Mouse (Mus musculus) embryonic stem cell, embryonic (primary cell): ENCODE data around the gene Ctu1.

Experiments used
- CTCF ChIA-PET, 4 experiments: fragments of 300-600 bp in 2 of 4; fragments of 350-600 bp in 2 of 4; sonication (Branson Sonifier 250); formaldehyde crosslinking; loops; one replicate each; lab custom pipeline; 2022; ENCODE audit warnings: inconsistent platforms in 2 of 4; lab: Charles Lee
- POLR2A ChIA-PET, 4 experiments: fragments of 300-600 bp in 2 of 4; fragments of 350-600 bp in 2 of 4; sonication (Branson Sonifier 250); formaldehyde crosslinking; loops; one replicate each; lab custom pipeline; 2022; ENCODE audit warnings: antibody characterized with exemption in 4 of 4, inconsistent platforms in 1 of 4; lab: Charles Lee

The Ctu1 gene

GRCm38 (mm10) chr7:43667221-43667620, 4.6 kb upstream of the Ctu1 start:
- POLR2A ChIA-PET, result interaction anchor here in 1 of 4 experiments (1.0 kb wide), 1 partner anchor 9 kb away, joined by 3 read pairs; no protein-coding TSS in a partner anchor

GRCm38 (mm10) chr7:43668582-43668981, 3.2 kb upstream of the Ctu1 start:
- ChIA-PET CTCF (interaction anchor here (0.6 to 2.3 kb wide), 15 partner anchors 9 to 895 kb away, joined by 3 to 12 read pairs (median 4); partner anchors contain the start of gene Siglece (in 1 of the 4)), POLR2A (interaction anchor here in 2 of 4 experiments (0.7 to 1.4 kb wide), 5 partner anchors 29 to 1025 kb away, joined by 3 read pairs; no protein-coding TSS in a partner anchor)

More at GRCm38 (mm10) chr7:43667221-43667620, 4.6 kb upstream of the Ctu1 start:
- CTCF ChIA-PET, result interaction anchor here in 1 of 4 experiments (0.6 kb wide), 1 partner anchor 363 kb away, joined by 3 read pairs; no protein-coding TSS in a partner anchor

GRCm38 (mm10) chr7:43671064-43671808, 580 bp upstream of the Ctu1 start:
- CTCF ChIA-PET, result interaction anchor here in 3 of 4 experiments (0.5 to 2.3 kb wide), 12 partner anchors 11 to 1994 kb away, joined by 3 to 9 read pairs (median 4); partner anchors contain the start of genes Klk10 (in 1 of the 3) and Siglece (in 1 of the 3)
- POLR2A ChIA-PET, result interaction anchor here in 3 of 4 experiments (0.6 to 1.5 kb wide), 28 partner anchors 11 to 796 kb away, joined by 3 to 9 read pairs (median 3); partner anchors contain the start of genes Etfb (in 1 of the 3), Gm45233 (in 1 of the 3), Klk10 (in 1 of the 3) and Klk8 (in 1 of the 3)

GRCm38 (mm10) chr7:43672581-43673260, 905 bp downstream of the Ctu1 start:
- CTCF ChIA-PET, result interaction anchor here in 2 of 4 experiments (0.5 to 1.3 kb wide), 4 partner anchors 21 to 950 kb away, joined by 3 to 9 read pairs (median 4); no protein-coding TSS in a partner anchor
- POLR2A ChIA-PET, result interaction anchor here in 3 of 4 experiments (0.7 to 1.5 kb wide), 13 partner anchors 10 to 701 kb away, joined by 3 to 7 read pairs (median 3); partner anchors contain the start of genes Etfb (in 1 of the 3), Gm45233 (in 1 of the 3), Klk10 (in 1 of the 3) and Zfp719 (in 1 of the 3)

- CTCF ChIA-PET, result interaction anchor here in 2 of 4 experiments (0.6 to 0.9 kb wide), 2 partner anchors 108 to 179 kb away, joined by 3 to 5 read pairs; no protein-coding TSS in a partner anchor
Measured at GRCm38 (mm10) chr7:43675091-43675490, 3.3 kb downstream of the Ctu1 start.

GRCm38 (mm10) chr7:43678517-43678916, 6.7 kb downstream of the Ctu1 start:
- CTCF ChIA-PET, result interaction anchor here in 3 of 4 experiments (0.5 to 1.5 kb wide), 9 partner anchors 19 to 265 kb away, joined by 3 to 8 read pairs (median 3); no protein-coding TSS in a partner anchor
- POLR2A ChIA-PET, result no interaction called here

More at GRCm38 (mm10) chr7:43675091-43675490, 3.3 kb downstream of the Ctu1 start:
- POLR2A ChIA-PET, result interaction anchor here in 1 of 4 experiments (0.6 to 2.2 kb wide), 6 partner anchors 10 to 222 kb away, joined by 3 to 11 read pairs (median 4); no protein-coding TSS in a partner anchor

GRCm38 (mm10) chr7:43680960-43681359, 9.1 kb downstream of the Ctu1 start:
- CTCF ChIA-PET, result interaction anchor here in 3 of 4 experiments (0.6 to 2.7 kb wide), 5 partner anchors 100 to 354 kb away, joined by 3 to 17 read pairs (median 5); partner anchors contain the start of gene Klk10 (in 1 of the 3)
- POLR2A ChIA-PET, result interaction anchor here in 1 of 4 experiments (1.1 kb wide), 1 partner anchor 761 kb away, joined by 3 read pairs; no protein-coding TSS in a partner anchor

- CTCF ChIA-PET, result interaction anchor here (0.5 to 2.7 kb wide), 20 partner anchors 11 to 966 kb away, joined by 3 to 17 read pairs (median 3); partner anchors contain the start of genes Ctu1 (in 2 of the 4) and Klk10 (in 1 of the 4)
- POLR2A ChIA-PET, result interaction anchor here in 3 of 4 experiments (0.7 to 1.5 kb wide), 4 partner anchors 11 to 369 kb away, joined by 3 to 7 read pairs (median 4); partner anchors contain the start of gene Ctu1 (in 2 of the 3)
Measured at GRCm38 (mm10) chr7:43682511-43682910, 10.7 kb downstream of the Ctu1 start.

GRCm38 (mm10) chr7:43685088-43685487, 13.3 kb downstream of the Ctu1 start:
- ChIA-PET POLR2A (interaction anchor here in 1 of 4 experiments (0.8 kb wide), 1 partner anchor 10 kb away, joined by 3 read pairs; no protein-coding TSS in a partner anchor), CTCF (no interaction called here)

GRCm38 (mm10) chr7:43690118-43690517, 18.3 kb downstream of the Ctu1 start, which contains the start of gene Klk14:
Gene Klk14, plus strand, starts transcription at chr7:43690418.
- ChIA-PET CTCF (interaction anchor here in 2 of 4 experiments (0.6 kb wide), 2 partner anchors 9 to 10 kb away, joined by 3 to 5 read pairs; no protein-coding TSS in a partner anchor), POLR2A (no interaction called here)

GRCm38 (mm10) chr7:43710031-43710430, 38.2 kb downstream of the Ctu1 start:
- CTCF ChIA-PET, result no interaction called here

GRCm38 (mm10) chr7:43712267-43712666, 40.5 kb downstream of the Ctu1 start, which contains the start of gene Klk13:
Gene Klk13, plus strand, starts transcription at chr7:43712567.
- POLR2A ChIA-PET, result interaction anchor here in 3 of 4 experiments (0.7 to 2.3 kb wide), 4 partner anchors 14 to 40 kb away, joined by 3 to 7 read pairs (median 4); partner anchors contain the start of gene Ctu1 (in 1 of the 3)
- CTCF ChIA-PET, result interaction anchor here in 1 of 4 experiments (0.9 to 1.7 kb wide), 4 partner anchors 30 to 242 kb away, joined by 3 to 6 read pairs (median 4); no protein-coding TSS in a partner anchor

More at GRCm38 (mm10) chr7:43710031-43710430, 38.2 kb downstream of the Ctu1 start:
- POLR2A ChIA-PET, result no interaction called here

GRCm38 (mm10) chr7:43712917-43713316, 41.1 kb downstream of the Ctu1 start:
- ChIA-PET CTCF (interaction anchor here in 3 of 4 experiments (0.5 to 1.7 kb wide), 8 partner anchors 31 to 363 kb away, joined by 3 to 6 read pairs (median 3); no protein-coding TSS in a partner anchor), POLR2A (interaction anchor here in 3 of 4 experiments (0.7 to 2.3 kb wide), 11 partner anchors 11 to 534 kb away, joined by 3 to 7 read pairs (median 3); partner anchors contain the start of genes 1700028J19Rik (in 2 of the 3), 2410002F23Rik (in 2 of the 3), Ctu1 (in 1 of the 3) and Klk10 (in 1 of the 3))

- CTCF ChIA-PET, result interaction anchor here in 3 of 4 experiments (0.6 to 2.0 kb wide), 8 partner anchors 32 to 1072 kb away, joined by 3 to 7 read pairs (median 3); partner anchors contain the start of gene Zfp976 (in 1 of the 3)
Measured at GRCm38 (mm10) chr7:43713741-43714351, 42.0 kb downstream of the Ctu1 start.

More at GRCm38 (mm10) chr7:43713741-43714351, 42.0 kb downstream of the Ctu1 start:
- POLR2A ChIA-PET, result interaction anchor here in 3 of 4 experiments (0.6 to 2.3 kb wide), 14 partner anchors 11 to 1393 kb away, joined by 3 to 7 read pairs (median 3); partner anchors contain the start of genes 1700028J19Rik (in 2 of the 3), 2410002F23Rik (in 2 of the 3), Ctu1 (in 1 of the 3) and Klk10 (in 1 of the 3)
